Mouse (Mus musculus) G1E (cell line): ENCODE data around the gene Tnnt3.

Source experiments
- CTCF ChIP-seq: IDR thresholded peaks from 2 replicates; pipeline ENCODE4 v1.5.1; 2012; ENCODE audit warnings: low read depth, low read length, inconsistent platforms, mixed read lengths
- GATA1 ChIP-seq: IDR thresholded peaks from 2 replicates; pipeline ENCODE4 v1.6.1; 2012; ENCODE audit warnings: borderline replicate concordance, low read length, inconsistent platforms, mixed read lengths
- GATA2 ChIP-seq: IDR thresholded peaks from 2 replicates; pipeline ENCODE4 v1.6.1; 2012; ENCODE audit warnings: low read depth, low read length, inconsistent platforms, borderline replicate concordance
- TAL1 ChIP-seq: conservative IDR thresholded peaks from 2 replicates; pipeline ENCODE4 v1.6.1; 2012; ENCODE audit warnings: low read depth, low read length, inconsistent platforms, mixed read lengths

DNA sequence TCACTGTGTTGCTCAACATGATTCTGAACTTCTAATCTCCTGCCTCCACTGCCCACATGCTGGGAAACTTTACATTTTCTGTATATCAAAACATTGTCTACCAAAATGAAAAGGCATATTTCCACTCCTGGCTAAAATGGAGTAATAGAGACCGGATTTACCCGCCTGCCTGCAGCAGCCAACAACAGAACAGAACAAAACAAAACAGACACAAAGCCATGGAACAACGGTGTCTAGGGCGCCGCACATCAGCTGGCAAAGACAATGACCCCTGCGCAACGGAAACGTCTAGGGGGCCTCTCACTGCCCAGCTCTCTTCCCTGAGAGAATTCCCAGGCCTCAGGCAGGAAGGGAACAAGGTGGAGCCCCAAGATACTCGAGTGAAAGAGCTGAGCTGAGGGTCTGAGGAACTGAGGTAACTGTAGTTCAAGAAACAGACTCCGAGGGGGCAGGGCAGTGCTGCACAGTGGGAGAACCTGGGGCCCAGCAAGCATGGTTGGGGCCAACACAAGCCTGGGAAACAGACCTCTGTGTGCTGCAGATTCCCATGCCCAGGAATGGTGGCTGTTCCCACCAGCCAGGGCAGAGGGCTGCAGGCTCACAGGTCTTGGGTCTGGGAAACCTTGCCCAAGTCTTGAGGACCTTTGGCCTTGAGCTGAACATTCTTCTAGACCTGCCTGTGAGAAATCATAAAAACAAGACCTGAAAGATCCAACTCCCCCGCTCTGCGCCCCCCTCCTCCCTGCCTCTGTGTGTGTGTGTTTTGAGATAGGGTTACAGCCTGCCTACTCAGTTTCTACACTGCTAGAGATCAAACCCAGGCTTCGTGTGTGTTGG is 26.9 kb downstream of the Tnnt3 start:
- no peak for TF ChIP-seq GATA1
- no peak for TF ChIP-seq CTCF
- TF ChIP-seq GATA2: no peak
- TF ChIP-seq TAL1: no peak
